Mouse (Mus musculus): ENCODE results near the gene Tsr3. TPM values are rescaled to one million over a fixed set of nuclear protein-coding genes. Genes with fewer than 3 reads are reported as not detected.

The Tsr3 gene
- polyA plus RNA-seq, 1 experiment from 2014 or later = 23.3 TPM

- WGBS = 23% methylated on average over 11 of the region's 11 CpGs
- peak overlapping the region; percentile 35; the same call in 1 of the 2 replicates for H3K4me2 ChIP-seq (replicated peaks; ENCODE audit: low read depth)
- no peaks in the 10 kb centered on the region for H3K27me3 ChIP-seq (replicated peaks; ENCODE audit: control insufficient read depth, insufficient read depth, low read length)
- H3K4me1 ChIP-seq (replicated peaks; ENCODE audit: control insufficient read depth, insufficient read depth, low read length) = no peaks in the 10 kb centered on the region
- no peaks in the 10 kb centered on the region for H3K36me3 ChIP-seq (ENCODE audit: control insufficient read depth, insufficient read depth)
- H3K27ac ChIP-seq (ENCODE audit: low read depth, low read length) = no peak overlapping the region
- no peaks in the 10 kb centered on the region for H3K9me3 ChIP-seq (ENCODE audit: control insufficient read depth)
- no peak for TF ChIP-seq CTCF (IDR thresholded peaks at IDR 0.05; ENCODE audit: low read depth)
- H3K9ac ChIP-seq (ENCODE audit: low read depth, low read length) = no peak overlapping the region
- ATAC-seq = peak; percentile 91
- H3K4me3 ChIP-seq (ENCODE audit: low read depth, low read length) = no peak overlapping the region
Observed at GRCm38 (mm10) chr17:25282133-25282532, 42.2 kb downstream of the Tsr3 start.

- 17% methylated on average over 3 of the region's 3 CpGs for WGBS
- Histone ChIP-seq H3K36me3 (ENCODE audit: control insufficient read depth, insufficient read depth) (no peaks in the 10 kb centered on the region), H3K27ac (ENCODE audit: low read depth, low read length) (no peak overlapping the region), H3K27me3 (replicated peaks; ENCODE audit: control insufficient read depth, insufficient read depth, low read length) (no peaks in the 10 kb centered on the region), H3K9ac (ENCODE audit: low read depth, low read length) (no peak overlapping the region), H3K4me2 (replicated peaks; ENCODE audit: low read depth) (no peak overlapping the region), H3K9me3 (ENCODE audit: control insufficient read depth) (no peaks in the 10 kb centered on the region), H3K4me1 (replicated peaks; ENCODE audit: control insufficient read depth, insufficient read depth, low read length) (no peaks in the 10 kb centered on the region), H3K4me3 (ENCODE audit: low read depth, low read length) (no peak overlapping the region)
- peak; percentile 98 for TF ChIP-seq CTCF (IDR thresholded peaks at IDR 0.05; ENCODE audit: low read depth)
- ATAC-seq = 0 out of 2 replicates have a peak, but pooled peaks have one; percentile 26
Observed at GRCm38 (mm10) chr17:25285033-25285432, 45.1 kb downstream of the Tsr3 start.

- Histone ChIP-seq H3K27me3 (replicated peaks; ENCODE audit: control insufficient read depth, insufficient read depth, low read length) (no peaks in the 10 kb centered on the region), H3K4me2 (replicated peaks; ENCODE audit: low read depth) (no peak overlapping the region), H3K4me1 (replicated peaks; ENCODE audit: control insufficient read depth, insufficient read depth, low read length) (no peaks in the 10 kb centered on the region), H3K4me3 (ENCODE audit: low read depth, low read length) (no peak overlapping the region), H3K36me3 (ENCODE audit: control insufficient read depth, insufficient read depth) (no peaks in the 10 kb centered on the region), H3K27ac (ENCODE audit: low read depth, low read length) (no peak overlapping the region), H3K9me3 (ENCODE audit: control insufficient read depth) (no peaks in the 10 kb centered on the region), H3K9ac (ENCODE audit: low read depth, low read length) (no peak overlapping the region)
- TF ChIP-seq CTCF (IDR thresholded peaks at IDR 0.05; ENCODE audit: low read depth) = peak; percentile 78
- WGBS = 20% methylated on average over 4 of the region's 4 CpGs
- ATAC-seq = no peak
Observed at GRCm38 (mm10) chr17:25288842-25289241, 48.9 kb downstream of the Tsr3 start.

GRCm38 (mm10) chr17:25290411-25290810, 50.4 kb downstream of the Tsr3 start:
- H3K27ac ChIP-seq (ENCODE audit: low read depth, low read length) = no peak overlapping the region
- H3K4me2 ChIP-seq (replicated peaks; ENCODE audit: low read depth) = no peak overlapping the region
- ATAC-seq = no peak
- no peaks in the 10 kb centered on the region for H3K4me1 ChIP-seq (replicated peaks; ENCODE audit: control insufficient read depth, insufficient read depth, low read length)
- no peaks in the 10 kb centered on the region for H3K36me3 ChIP-seq (ENCODE audit: control insufficient read depth, insufficient read depth)
- TF ChIP-seq CTCF (IDR thresholded peaks at IDR 0.05; ENCODE audit: low read depth) = peak; percentile 36
- H3K9ac ChIP-seq (ENCODE audit: low read depth, low read length) = no peak overlapping the region
- no peak overlapping the region for H3K4me3 ChIP-seq (ENCODE audit: low read depth, low read length)
- no peaks in the 10 kb centered on the region for H3K27me3 ChIP-seq (replicated peaks; ENCODE audit: control insufficient read depth, insufficient read depth, low read length)
- H3K9me3 ChIP-seq (ENCODE audit: control insufficient read depth) = no peaks in the 10 kb centered on the region
- WGBS = 24% methylated on average over 4 of the region's 4 CpGs

Small RNAs within 50 kb of the gene (microRNA-seq; reads per million reads assigned to microRNA genes)
- 1.9 reads per million for gene Mir3547

Other genes starting within 250 kb of the Tsr3 start
- gene Cramp1l, start 224.4 kb upstream of the Tsr3 start, polyA plus RNA-seq (2015; fragmentation: Nextera tagmentation; extraction: Ambion mirVana) = 2.5 and 2.7 TPM in 2 replicates
- gene Ift140, start 224.1 kb upstream of the Tsr3 start, polyA plus RNA-seq (2015; fragmentation: Nextera tagmentation; extraction: Ambion mirVana) = 2.9 and 3.6 TPM in 2 replicates
- gene Tmem204, start 156.6 kb upstream of the Tsr3 start, polyA plus RNA-seq (2015; fragmentation: Nextera tagmentation; extraction: Ambion mirVana) = 14.5 and 15.8 TPM in 2 replicates
- 7.6 and 8.7 TPM in 2 replicates for gene Telo2, start 124.2 kb upstream of the Tsr3 start, polyA plus RNA-seq (2015; fragmentation: Nextera tagmentation; extraction: Ambion mirVana)
- 0.25 and 0.27 TPM in 2 replicates for gene Ptx4, start 119.4 kb upstream of the Tsr3 start, polyA plus RNA-seq (2015; fragmentation: Nextera tagmentation; extraction: Ambion mirVana)
- 18.5 and 21.7 TPM in 2 replicates for gene Clcn7, start 106.8 kb upstream of the Tsr3 start, polyA plus RNA-seq (2015; fragmentation: Nextera tagmentation; extraction: Ambion mirVana)
- gene Ccdc154, start 77.7 kb upstream of the Tsr3 start, polyA plus RNA-seq (2015; fragmentation: Nextera tagmentation; extraction: Ambion mirVana) = not detected in 2 replicates
- gene Gm38655, start 64.7 kb upstream of the Tsr3 start, polyA plus RNA-seq (2015; fragmentation: Nextera tagmentation; extraction: Ambion mirVana) = 0.30 TPM in 1 of 2 replicates, not detected in the other
- 17.5 and 18.5 TPM in 2 replicates for gene BC003965, start 55.6 kb upstream of the Tsr3 start, polyA plus RNA-seq (2015; fragmentation: Nextera tagmentation; extraction: Ambion mirVana)
- gene Unkl, start 51.8 kb upstream of the Tsr3 start, polyA plus RNA-seq (2015; fragmentation: Nextera tagmentation; extraction: Ambion mirVana) = 1.9 and 2.2 TPM in 2 replicates
- gene Gnptg, start within 50 bp of the Tsr3 start, polyA plus RNA-seq (2015; fragmentation: Nextera tagmentation; extraction: Ambion mirVana) = 41.0 and 42.1 TPM in 2 replicates
- 0.86 and 1.1 TPM in 2 replicates for gene Baiap3, start 16.2 kb downstream of the Tsr3 start, polyA plus RNA-seq (2015; fragmentation: Nextera tagmentation; extraction: Ambion mirVana)
- 253 and 257 TPM in 2 replicates for gene Ube2i, start 34.5 kb downstream of the Tsr3 start, polyA plus RNA-seq (2015; fragmentation: Nextera tagmentation; extraction: Ambion mirVana)
- 0.18 and 0.29 TPM in 2 replicates for gene Prss34, start 58.2 kb downstream of the Tsr3 start, polyA plus RNA-seq (2015; fragmentation: Nextera tagmentation; extraction: Ambion mirVana)
- not detected in 2 replicates for gene Prss28, start 68.5 kb downstream of the Tsr3 start, polyA plus RNA-seq (2015; fragmentation: Nextera tagmentation; extraction: Ambion mirVana)
- gene Prss29, start 78.5 kb downstream of the Tsr3 start, polyA plus RNA-seq (2015; fragmentation: Nextera tagmentation; extraction: Ambion mirVana) = not detected in 2 replicates
- gene Tpsab1, start 105.4 kb downstream of the Tsr3 start, polyA plus RNA-seq (2015; fragmentation: Nextera tagmentation; extraction: Ambion mirVana) = 0.10 and 0.20 TPM in 2 replicates
- gene Tpsb2, start 126.1 kb downstream of the Tsr3 start, polyA plus RNA-seq (2015; fragmentation: Nextera tagmentation; extraction: Ambion mirVana) = 6.7 and 7.8 TPM in 2 replicates
- 11.0 and 13.3 TPM in 2 replicates for gene Tpsg1, start 129.1 kb downstream of the Tsr3 start, polyA plus RNA-seq (2015; fragmentation: Nextera tagmentation; extraction: Ambion mirVana)
- gene Cacna1h, start 193.6 kb downstream of the Tsr3 start, polyA plus RNA-seq (2015; fragmentation: Nextera tagmentation; extraction: Ambion mirVana) = 1.7 and 1.9 TPM in 2 replicates
- not detected in 2 replicates for gene Tekt4, start 214.4 kb downstream of the Tsr3 start, polyA plus RNA-seq (2015; fragmentation: Nextera tagmentation; extraction: Ambion mirVana)

All from intestine, postnatal 0 days (tissue).